8 mouse cellular contexts compared by ENCODE assay signal in the genomic region with DNA sequence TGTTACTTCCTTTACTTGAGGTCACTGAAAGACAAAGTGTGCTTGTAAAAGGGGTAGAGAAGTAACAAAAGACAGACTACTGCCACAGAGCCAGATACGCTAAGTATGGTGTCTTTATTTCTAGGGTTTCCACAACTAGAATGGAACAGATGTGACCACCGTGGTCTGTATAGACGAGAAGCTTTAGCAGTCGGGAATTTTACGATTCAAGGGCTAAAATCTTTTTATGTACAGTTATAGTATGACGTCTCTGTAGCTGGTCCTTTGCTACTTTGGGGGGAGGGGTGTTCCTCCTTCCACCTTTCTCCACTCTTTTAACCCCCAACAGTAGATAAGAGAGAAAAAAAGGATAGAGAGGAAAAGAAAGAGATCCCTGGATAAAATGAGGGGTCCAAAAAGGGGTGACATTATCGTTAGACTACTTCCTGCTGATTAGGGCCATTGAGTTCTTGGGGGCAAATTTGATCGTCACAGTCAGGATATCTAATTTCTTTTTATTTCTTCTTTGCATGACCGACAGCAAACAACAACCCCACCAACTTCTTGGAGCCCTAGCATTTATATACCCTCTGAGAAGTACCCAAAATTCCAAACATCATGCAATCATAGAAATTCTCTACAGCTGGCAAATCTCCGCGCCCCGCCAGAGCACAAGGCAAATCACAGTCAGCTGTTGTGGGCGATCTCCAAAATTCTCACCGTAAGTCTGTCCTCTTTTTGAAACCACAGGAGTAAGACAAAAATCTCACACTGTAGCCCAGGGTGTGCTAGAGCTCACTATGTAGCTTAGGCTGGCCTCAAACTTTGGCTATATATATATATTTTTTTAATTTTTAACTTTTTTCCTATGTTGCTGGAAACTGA. TPM values are rescaled to one million over a fixed set of nuclear protein-coding genes. Genes with fewer than 3 reads are reported as not detected.
DNase-seq lines count a peak whose midpoint lies in the region; ATAC-seq and TF ChIP-seq lines count a peak whose summit lies in the region.

No protein-coding gene starts in this region.

- H3K36me3 ChIP-seq in kidney, embryonic 14.5 days (ENCODE audit: control insufficient read depth, insufficient read depth, low read length) = no peaks in the 10 kb centered on the region
- no peaks in the 10 kb centered on the region for H3K36me3 ChIP-seq in E14TG2a.4 (ENCODE audit: insufficient read depth, low read length)
- no peaks in the 10 kb centered on the region for H3K36me3 ChIP-seq in embryonic facial prominence, embryonic 13.5 days
- no peaks in the 10 kb centered on the region for H3K36me3 ChIP-seq in liver, embryonic 16.5 days (ENCODE audit: control insufficient read depth, insufficient read depth)
- H3K36me3 ChIP-seq in midbrain, embryonic 16.5 days (ENCODE audit: control insufficient read depth, insufficient read depth, low read length) = no peaks in the 10 kb centered on the region

- H3K27me3 ChIP-seq in kidney, embryonic 14.5 days (ENCODE audit: control insufficient read depth, insufficient read depth, low read length) = no peaks in the 10 kb centered on the region
- no peaks in the 10 kb centered on the region; the same call in 1 of the 2 replicates for H3K27me3 ChIP-seq in E14TG2a.4 (ENCODE audit: insufficient read depth, low read length)
- H3K27me3 ChIP-seq in embryonic facial prominence, embryonic 13.5 days = no peaks in the 10 kb centered on the region
- peaks cover 20% of the 10 kb centered on the region for H3K27me3 ChIP-seq in liver, embryonic 16.5 days (ENCODE audit: control insufficient read depth, insufficient read depth, low read depth, low read length)
- peaks cover 7% of the 10 kb centered on the region for H3K27me3 ChIP-seq in midbrain, embryonic 16.5 days (ENCODE audit: control insufficient read depth, insufficient read depth, low read depth, low read length)

- H3K9ac ChIP-seq in kidney, embryonic 14.5 days (ENCODE audit: low read depth, low read length) = no peak overlapping the region
- no peak overlapping the region for H3K9ac ChIP-seq in embryonic facial prominence, embryonic 13.5 days
- H3K9ac ChIP-seq in liver, embryonic 16.5 days (ENCODE audit: low read depth, low read length) = no peak overlapping the region; the same call in 1 of the 2 replicates
- no peak overlapping the region for H3K9ac ChIP-seq in midbrain, embryonic 16.5 days (ENCODE audit: low read depth, low read length)

- 0 out of 2 replicates have a peak overlapping the region, but pooled peaks have one; percentile 63 for H3K27ac ChIP-seq in kidney, embryonic 14.5 days (ENCODE audit: low read depth, low read length)
- no peak overlapping the region for H3K27ac ChIP-seq in embryonic facial prominence, embryonic 13.5 days
- peak overlapping the region; percentile 68 for H3K27ac ChIP-seq in liver, embryonic 16.5 days (ENCODE audit: low read length)
- no peak overlapping the region for H3K27ac ChIP-seq in midbrain, embryonic 16.5 days (ENCODE audit: low read length)

- no peak overlapping the region; the same call in 1 of the 2 replicates for H3K4me3 ChIP-seq in kidney, embryonic 14.5 days (ENCODE audit: low read length)
- H3K4me3 ChIP-seq in E14TG2a.4 (replicated peaks; ENCODE audit: low read length) = peak overlapping the region; percentile 78
- H3K4me3 ChIP-seq in embryonic facial prominence, embryonic 13.5 days = no peak overlapping the region
- H3K4me3 ChIP-seq in liver, embryonic 16.5 days (ENCODE audit: low read depth, low read length) = peak overlapping the region; percentile 53
- H3K4me3 ChIP-seq in midbrain, embryonic 16.5 days (ENCODE audit: low read depth, low read length) = no peak overlapping the region

- no peak for DNase-seq in kidney, postnatal 10 days
- DNase-seq in adrenal gland, postnatal 10 days = no peak
- DNase-seq in gastrocnemius, postnatal 10 days = no peak

- peak overlapping the region; percentile 72; the same call in 1 of the 2 replicates for H3K4me2 ChIP-seq in kidney, embryonic 14.5 days (replicated peaks; ENCODE audit: low read depth, low read length)
- peak overlapping the region; percentile 74; the same call in 1 of the 2 replicates for H3K4me2 ChIP-seq in embryonic facial prominence, embryonic 13.5 days
- 0 out of 2 replicates have a peak overlapping the region, but pooled peaks have one; percentile 60 for H3K4me2 ChIP-seq in liver, embryonic 16.5 days (ENCODE audit: low read depth, low read length)
- H3K4me2 ChIP-seq in midbrain, embryonic 16.5 days (ENCODE audit: low read length) = no peak overlapping the region

- H3K9me3 ChIP-seq in kidney, embryonic 14.5 days (ENCODE audit: control insufficient read depth, low read length) = no peaks in the 10 kb centered on the region
- H3K9me3 ChIP-seq in E14TG2a.4 (ENCODE audit: low read length) = peaks cover 9% of the 10 kb centered on the region
- H3K9me3 ChIP-seq in embryonic facial prominence, embryonic 13.5 days = no peaks in the 10 kb centered on the region
- no peaks in the 10 kb centered on the region for H3K9me3 ChIP-seq in liver, embryonic 16.5 days (replicated peaks; ENCODE audit: control insufficient read depth, low read length)
- no peaks in the 10 kb centered on the region for H3K9me3 ChIP-seq in midbrain, embryonic 16.5 days (replicated peaks; ENCODE audit: control insufficient read depth, low read length, poor library complexity, severe bottlenecking)

- WGBS in kidney, embryonic 14.5 days = 64% methylated on average over 14 of the region's 14 CpGs
- WGBS in embryonic facial prominence, embryonic 13.5 days = 45% methylated on average over 14 of the region's 14 CpGs
- 36% methylated on average over 14 of the region's 14 CpGs for WGBS in liver, embryonic 16.5 days (ENCODE audit: insufficient replicate concordance)
- 91% methylated on average over 14 of the region's 14 CpGs for WGBS in midbrain, embryonic 16.5 days

- no peak for TF ChIP-seq CTCF in E14TG2a.4 (conservative IDR thresholded peaks at IDR 0.05; ENCODE audit: low read length)

- ATAC-seq in kidney, embryonic 14.5 days (ENCODE audit: low FRiP score, low TSS enrichment) = no peak
- no peak for ATAC-seq in embryonic facial prominence, embryonic 13.5 days (ENCODE audit: insufficient number of reproducible peaks, insufficient read depth, low FRiP score, low TSS enrichment, low read depth)
- ATAC-seq in liver, embryonic 16.5 days (ENCODE audit: low read depth) = no peak
- ATAC-seq in midbrain, embryonic 16.5 days = no peak

- H3K4me1 ChIP-seq in kidney, embryonic 14.5 days (ENCODE audit: control insufficient read depth, insufficient read depth, low read length) = peaks cover 7% of the 10 kb centered on the region; the same call in 1 of the 2 replicates
- H3K4me1 ChIP-seq in E14TG2a.4 (replicated peaks; ENCODE audit: low read depth, low read length) = peaks cover 51% of the 10 kb centered on the region
- H3K4me1 ChIP-seq in embryonic facial prominence, embryonic 13.5 days = peaks cover 22% of the 10 kb centered on the region
- peaks cover 10% of the 10 kb centered on the region for H3K4me1 ChIP-seq in liver, embryonic 16.5 days (ENCODE audit: control insufficient read depth, low read depth, low read length)
- peaks cover 6% of the 10 kb centered on the region; the same call in 1 of the 2 replicates for H3K4me1 ChIP-seq in midbrain, embryonic 16.5 days (ENCODE audit: control insufficient read depth, insufficient read depth, low read length)

RNA-seq across cellular contexts. Expression of a gene that starts 0.8 kb away (rescaled TPM):
- polyA plus RNA-seq in kidney, embryonic 14.5 days (2014; fragmentation: Nextera tagmentation; extraction: Ambion mirVana) = 253 and 276 TPM in 2 replicates
- 318 and 325 TPM in 2 replicates for polyA plus RNA-seq in embryonic facial prominence, embryonic 13.5 days (2015; fragmentation: Nextera tagmentation; extraction: Ambion mirVana)
- polyA plus RNA-seq in liver, embryonic 16.5 days (2015; fragmentation: Nextera tagmentation; extraction: Ambion mirVana) = 143 and 159 TPM in 2 replicates
- 100 to 1,000 TPM; 260 to 289 TPM for total RNA-seq in adrenal gland, postnatal 10 days (2021)
- polyA plus RNA-seq in midbrain, embryonic 16.5 days (2015; fragmentation: Nextera tagmentation; extraction: Ambion mirVana) = 222 and 255 TPM in 2 replicates
- 100 to 1,000 TPM; 572 to 625 TPM for total RNA-seq in gastrocnemius, postnatal 10 days (2021)

Comparison
In these comparisons a context has a peak if more than half of its experiments do, and no peak if none do; other contexts are left out.
1. H3K27ac ChIP-seq: peak in kidney, embryonic 14.5 days (single experiment) and liver, embryonic 16.5 days (single experiment); none in embryonic facial prominence, embryonic 13.5 days (single experiment) and midbrain, embryonic 16.5 days (single experiment).
2. H3K4me3 ChIP-seq: peak in E14TG2a.4 (single experiment) and liver, embryonic 16.5 days (single experiment); none in kidney, embryonic 14.5 days (single experiment), embryonic facial prominence, embryonic 13.5 days (single experiment) and midbrain, embryonic 16.5 days (single experiment).